Mouse (Mus musculus): ENCODE results near the gene Zfyve19. TPM values are rescaled to one million over a fixed set of nuclear protein-coding genes. Genes with fewer than 3 reads are reported as not detected.

Gene Zfyve19
- total RNA-seq, 2 experiments from 2014 or later, result 29.4 to 79.1 TPM

GRCm38 (mm10) chr2:119194140-119194539 is 14.3 kb upstream of the Zfyve19 start:
- ATAC-seq (replicated peaks; ENCODE audit: poor library complexity), result no peak

- ATAC-seq (replicated peaks; ENCODE audit: poor library complexity), result no peak
These were observed 11.9 kb upstream of the Zfyve19 start for GRCm38 (mm10) chr2:119196316-119197108.

- no peak for ATAC-seq (replicated peaks; ENCODE audit: poor library complexity)
These were observed 10.9 kb upstream of the Zfyve19 start for GRCm38 (mm10) chr2:119197493-119197892.

GRCm38 (mm10) chr2:119198049-119198448 is 10.4 kb upstream of the Zfyve19 start:
- no peak for ATAC-seq (replicated peaks; ENCODE audit: poor library complexity)

- ATAC-seq (replicated peaks; ENCODE audit: poor library complexity), result no peak
These were observed 9.5 kb upstream of the Zfyve19 start for GRCm38 (mm10) chr2:119198934-119199333.

- ATAC-seq (replicated peaks; ENCODE audit: poor library complexity), result no peak
These were observed 5.4 kb upstream of the Zfyve19 start for GRCm38 (mm10) chr2:119202914-119203453.

GRCm38 (mm10) chr2:119203871-119204460 is 4.5 kb upstream of the Zfyve19 start:
- ATAC-seq (replicated peaks; ENCODE audit: poor library complexity), result no peak

GRCm38 (mm10) chr2:119207961-119208343 is 465 bp upstream of the Zfyve19 start:
- peak; percentile 7 for ATAC-seq (replicated peaks; ENCODE audit: poor library complexity)

GRCm38 (mm10) chr2:119209176-119209507 is 725 bp downstream of the Zfyve19 start:
- ATAC-seq (replicated peaks; ENCODE audit: poor library complexity), result no peak; the same call in 1 of the 2 replicates

- ATAC-seq (replicated peaks; ENCODE audit: poor library complexity), result no peak
These were observed 21.6 kb downstream of the Zfyve19 start, which contains the start of gene Ppp1r14d for GRCm38 (mm10) chr2:119229775-119230704. TSS of gene Ppp1r14d (minus strand) at chr2:119229906.

- ATAC-seq (replicated peaks; ENCODE audit: poor library complexity), result no peak
These were observed 28.3 kb downstream of the Zfyve19 start for GRCm38 (mm10) chr2:119236682-119237209.

- ATAC-seq (replicated peaks; ENCODE audit: poor library complexity), result no peak
These were observed 28.9 kb downstream of the Zfyve19 start, which contains the start of gene Spint1 for GRCm38 (mm10) chr2:119237210-119237870. TSS of gene Spint1 (plus strand) at chr2:119237362.

- ATAC-seq (replicated peaks; ENCODE audit: poor library complexity), result no peak; the same call in 1 of the 2 replicates
These were observed 29.4 kb downstream of the Zfyve19 start for GRCm38 (mm10) chr2:119237871-119238220.

GRCm38 (mm10) chr2:119238671-119239070 is 30.3 kb downstream of the Zfyve19 start:
- ATAC-seq (replicated peaks; ENCODE audit: poor library complexity), result no peak

GRCm38 (mm10) chr2:119240075-119240818 is 31.8 kb downstream of the Zfyve19 start:
- ATAC-seq (replicated peaks; ENCODE audit: poor library complexity), result no peak

GRCm38 (mm10) chr2:119240819-119241186 is 32.4 kb downstream of the Zfyve19 start:
- no peak for ATAC-seq (replicated peaks; ENCODE audit: poor library complexity)

GRCm38 (mm10) chr2:119242548-119242947 is 34.1 kb downstream of the Zfyve19 start:
- no peak for ATAC-seq (replicated peaks; ENCODE audit: poor library complexity)

- no peak for ATAC-seq (replicated peaks; ENCODE audit: poor library complexity)
These were observed 36.8 kb downstream of the Zfyve19 start for GRCm38 (mm10) chr2:119245246-119245645.

- ATAC-seq (replicated peaks; ENCODE audit: poor library complexity), result no peak
These were observed 39.5 kb downstream of the Zfyve19 start for GRCm38 (mm10) chr2:119247904-119248303.
